Mouse (Mus musculus) heart, postnatal 0 days (tissue): ENCODE measurements around the gene Fchsd2.

ENCODE experiments used
- CTCF ChIP-seq: IDR thresholded peaks from 2 replicates; pipeline ENCODE4 v1.5.1; 2016; ENCODE audit warnings: antibody characterized with exemption, control low read depth, low read depth
- EP300 ChIP-seq: IDR thresholded peaks from 2 replicates; pipeline ENCODE4 v1.6.1; 2016; ENCODE audit warnings: antibody characterized with exemption, low read depth

DNA sequence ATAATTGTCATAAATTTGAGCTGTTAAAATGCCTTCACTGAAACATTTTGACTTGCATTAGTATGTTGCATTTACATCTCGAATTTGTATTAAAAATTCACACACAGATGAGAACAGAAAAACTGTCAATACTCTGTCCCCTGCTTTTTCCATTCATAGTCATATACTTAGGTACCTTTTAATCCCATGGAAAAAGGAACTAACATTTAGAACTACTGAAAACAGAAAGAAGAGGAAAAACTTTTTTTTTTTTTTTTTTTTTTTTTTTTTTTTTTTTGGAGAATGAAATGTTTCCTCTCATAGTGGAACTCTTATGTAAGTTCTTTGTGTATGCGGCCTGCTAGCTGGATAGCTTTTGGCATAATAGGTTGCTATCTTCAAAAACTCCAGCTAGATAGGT is 51.6 kb downstream of the Fchsd2 start:
- TF ChIP-seq CTCF: no peak
- no peak for TF ChIP-seq EP300
